Mouse (Mus musculus) lung, embryonic 16.5 days (tissue): ENCODE results near the gene Mapk6. TPM values are rescaled to one million over a fixed set of nuclear protein-coding genes. Genes with fewer than 3 reads are reported as not detected.
A peak's percentile ranks its signal among the peaks of the same experiment; 100 is the strongest.
"Not testable (repeated sequence)": the region's sequence is repeated elsewhere in the genome, so short reads cannot be mapped to it uniquely, and the experiment has no call there.

Source experiments
- ATAC-seq: fragments of 200-750 bp; cut with Nextera tagmentation; 2 replicates; pipeline ENCODE4 v1.8.0; 2017; ENCODE audit warnings: low read depth, mild to moderate bottlenecking, moderate library complexity
- H3K27ac ChIP-seq: fragments of 300-500 bp; sonication (generic); 2 replicates; pipeline ENCODE4 v1.5.1; 2014; ENCODE audit warnings: mild to moderate bottlenecking, control low read depth, low read length
- H3K27me3 ChIP-seq: fragments of 300-500 bp; sonication (generic); 2 replicates; pipeline ENCODE4 v1.6.1; 2014; ENCODE audit warnings: low read depth, low read length, mixed read lengths; ENCODE audit not compliant: control insufficient read depth, insufficient read depth
- H3K36me3 ChIP-seq: fragments of 300-500 bp; sonication (generic); 2 replicates; pipeline ENCODE4 v1.6.1; 2014; ENCODE audit warnings: low read length; ENCODE audit not compliant: control insufficient read depth, insufficient read depth
- H3K4me1 ChIP-seq: fragments of 300-500 bp; sonication (generic); replicated peaks from 2 replicates; pipeline ENCODE4 v1.6.1; 2014; ENCODE audit warnings: low read length, mixed read lengths; ENCODE audit not compliant: control insufficient read depth, insufficient read depth
- H3K4me2 ChIP-seq: fragments of 300-500 bp; sonication (generic); 2 replicates; pipeline ENCODE4 v1.6.1; 2014; ENCODE audit warnings: low read depth, low read length, control low read depth
- H3K4me3 ChIP-seq: fragments of 300-500 bp; sonication (generic); 2 replicates; pipeline ENCODE4 v1.5.1; 2014; ENCODE audit warnings: mild to moderate bottlenecking, low read length, control low read depth
- H3K9ac ChIP-seq: fragments of 300-500 bp; sonication (generic); 2 replicates; pipeline ENCODE4 v1.6.1; 2014; ENCODE audit warnings: low read length, control low read depth
- H3K9me3 ChIP-seq: fragments of 300-500 bp; sonication (generic); 2 replicates; pipeline ENCODE4 v1.6.1; 2016; ENCODE audit warnings: low read length; ENCODE audit not compliant: control insufficient read depth
- WGBS: fragments of 180-500 bp; shearing (Covaris S2); extraction: QIAGEN DNeasy Blood & Tissue Kit; methylation state at CpG from one replicate; pipeline ENCODE4 v1.1.7; 2014; 5-methylcytosine and 5-hydroxymethylcytosine counted together
- polyA plus RNA-seq: library from polyadenylated mRNA; unstranded; fragments of >200 nt; fragmentation: Nextera tagmentation; extraction: Ambion mirVana; gene quantifications from 2 replicates; pipeline ENCODE4 v1.2.1, GENCODE M21; 2015

Mapk6 gene
- polyA plus RNA-seq, 1 experiment from 2014 or later = 47.4 TPM

DNA sequence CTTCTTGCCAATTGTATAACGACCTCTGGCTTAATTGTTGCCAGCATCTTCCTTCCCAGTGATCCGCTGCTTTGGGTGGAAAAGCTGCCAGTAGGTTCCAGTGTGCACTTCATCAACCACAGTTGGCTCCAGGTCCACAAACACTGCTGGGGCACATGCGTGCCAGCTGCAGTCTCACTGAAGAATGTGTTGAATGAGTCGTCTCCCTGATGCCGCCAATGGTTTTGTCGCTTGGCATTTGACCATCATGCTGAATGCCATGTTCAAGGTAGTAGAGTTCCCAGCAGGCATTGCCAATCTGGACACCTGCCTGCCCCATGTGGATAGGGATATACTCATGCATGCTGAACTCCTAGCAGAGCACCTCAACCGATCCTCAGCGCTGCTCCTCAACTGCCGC lies 34.2 kb downstream of the Mapk6 start:
- H3K27ac ChIP-seq = no peak overlapping the region
- 89% methylated on average over 9 of the region's 9 CpGs for WGBS
- no peaks in the 10 kb centered on the region for H3K27me3 ChIP-seq
- no peak for ATAC-seq
- H3K4me1 ChIP-seq = no peaks in the 10 kb centered on the region
- H3K4me2 ChIP-seq = no peak overlapping the region
- no peaks in the 10 kb centered on the region for H3K36me3 ChIP-seq
- H3K9ac ChIP-seq = no peak overlapping the region
- no peak overlapping the region for H3K4me3 ChIP-seq
- H3K9me3 ChIP-seq = peaks cover 2% of the 10 kb centered on the region; the same call in 1 of the 2 replicates

DNA sequence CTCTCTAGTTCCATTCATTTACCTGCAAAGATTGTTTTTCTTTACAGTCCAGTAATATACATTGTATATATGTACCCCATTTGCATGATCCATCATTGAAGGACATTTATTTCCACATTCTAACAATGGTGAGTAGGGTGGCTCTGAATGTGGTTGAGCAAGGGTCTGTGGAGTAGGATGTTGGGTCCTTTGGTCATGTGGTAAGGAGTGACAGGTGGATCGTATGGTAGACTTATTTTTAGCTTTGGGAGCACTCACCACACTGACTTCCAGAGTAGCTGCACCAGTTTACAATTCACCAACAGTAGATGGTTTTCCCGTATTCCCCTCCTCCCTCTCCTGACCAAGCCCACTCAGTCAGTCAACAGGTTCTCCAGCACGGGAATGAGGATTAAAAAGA lies 41.0 kb downstream of the Mapk6 start:
- 57% methylated on average over 3 of the region's 3 CpGs for WGBS
- Histone ChIP-seq H3K27ac (no peak overlapping the region), H3K4me1 (no peaks in the 10 kb centered on the region), H3K4me3 (no peak overlapping the region), H3K27me3 (no peaks in the 10 kb centered on the region), H3K4me2 (no peak overlapping the region), H3K9me3 (no peaks in the 10 kb centered on the region), H3K36me3 (no peaks in the 10 kb centered on the region), H3K9ac (no peak overlapping the region)
- ATAC-seq = no peak

DNA sequence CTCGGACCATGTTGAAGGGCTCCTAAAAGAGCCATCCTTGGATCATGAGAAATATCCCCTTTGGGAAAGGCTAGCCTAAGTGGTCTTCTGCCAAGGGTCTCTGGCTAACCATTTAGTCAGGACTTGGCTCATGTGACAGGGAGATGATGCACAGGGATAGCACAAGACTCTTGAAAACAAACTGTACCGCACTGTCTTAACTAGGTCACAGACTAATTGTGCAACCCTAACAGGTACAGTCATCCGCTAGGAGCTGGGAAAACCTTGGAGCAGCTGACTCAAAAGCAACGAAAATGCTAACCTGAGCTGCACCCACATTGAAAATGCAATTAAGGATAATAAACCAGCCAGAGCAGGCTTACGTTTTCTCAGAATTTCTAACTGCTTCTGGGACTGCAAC lies 43.6 kb downstream of the Mapk6 start:
- no peak for ATAC-seq
- WGBS = 70% methylated on average over 5 of the region's 5 CpGs

DNA sequence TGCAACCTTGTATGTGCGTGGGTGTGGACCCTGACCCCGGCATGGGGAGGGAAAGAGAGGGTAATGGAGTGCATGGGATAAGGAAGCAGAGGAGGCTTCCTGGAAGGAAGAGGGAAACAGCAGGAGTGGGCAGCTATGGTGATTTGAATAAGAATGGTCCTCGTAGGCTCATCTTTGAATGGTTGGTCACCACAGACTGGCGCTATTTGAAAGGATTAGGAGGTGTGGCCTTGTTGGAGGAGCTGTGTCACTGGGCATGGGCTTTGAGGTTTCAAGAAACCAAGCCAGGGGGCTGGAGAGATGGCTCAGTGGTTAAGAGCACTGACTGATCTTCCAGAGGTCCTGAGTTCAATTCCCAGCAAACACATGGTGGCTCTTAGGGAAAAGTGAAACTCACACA lies 44.6 kb downstream of the Mapk6 start:
- Histone ChIP-seq H3K36me3 (no peaks in the 10 kb centered on the region), H3K27me3 (no peaks in the 10 kb centered on the region; the same call in 1 of the 2 replicates), H3K9ac (no peak overlapping the region), H3K27ac (no peak overlapping the region), H3K4me3 (no peak overlapping the region), H3K4me2 (no peak overlapping the region), H3K9me3 (no peaks in the 10 kb centered on the region), H3K4me1 (no peaks in the 10 kb centered on the region)
- 82% methylated on average over 4 of the region's 4 CpGs for WGBS
- ATAC-seq = no peak

More for the DNA sequence above, 43.6 kb downstream of the Mapk6 start:
- H3K4me3 ChIP-seq = no peak overlapping the region
- H3K36me3 ChIP-seq = no peaks in the 10 kb centered on the region
- H3K9ac ChIP-seq = no peak overlapping the region
- H3K9me3 ChIP-seq = no peaks in the 10 kb centered on the region
- H3K4me1 ChIP-seq = no peaks in the 10 kb centered on the region
- no peak overlapping the region for H3K4me2 ChIP-seq
- no peaks in the 10 kb centered on the region for H3K27me3 ChIP-seq
- no peak overlapping the region for H3K27ac ChIP-seq

DNA sequence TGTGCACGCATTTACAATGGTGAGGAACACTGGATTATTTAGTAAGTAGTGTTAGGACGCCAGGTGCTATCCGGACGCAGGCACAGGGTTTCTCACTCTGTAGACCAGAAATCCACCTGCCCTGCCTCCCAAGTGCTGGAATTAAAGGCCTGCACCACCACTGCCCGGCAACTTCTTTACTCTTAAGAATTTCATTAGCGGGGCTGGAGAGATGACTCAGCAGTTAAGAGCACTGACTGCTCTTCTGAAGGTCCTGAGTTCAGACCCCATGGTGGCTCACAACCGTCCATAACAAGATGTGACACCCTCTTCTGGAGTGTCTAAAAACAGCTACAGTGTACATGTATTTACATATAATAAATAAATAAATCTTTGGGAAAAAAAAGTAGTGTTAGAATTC lies 46.1 kb downstream of the Mapk6 start:
- WGBS = 54% methylated on average over 7 of the region's 7 CpGs
- not testable (repeated sequence) for H3K4me3 ChIP-seq, H3K9ac ChIP-seq, H3K4me2 ChIP-seq, H3K36me3 ChIP-seq, H3K27ac ChIP-seq, H3K27me3 ChIP-seq, H3K9me3 ChIP-seq, ATAC-seq, H3K4me1 ChIP-seq

DNA sequence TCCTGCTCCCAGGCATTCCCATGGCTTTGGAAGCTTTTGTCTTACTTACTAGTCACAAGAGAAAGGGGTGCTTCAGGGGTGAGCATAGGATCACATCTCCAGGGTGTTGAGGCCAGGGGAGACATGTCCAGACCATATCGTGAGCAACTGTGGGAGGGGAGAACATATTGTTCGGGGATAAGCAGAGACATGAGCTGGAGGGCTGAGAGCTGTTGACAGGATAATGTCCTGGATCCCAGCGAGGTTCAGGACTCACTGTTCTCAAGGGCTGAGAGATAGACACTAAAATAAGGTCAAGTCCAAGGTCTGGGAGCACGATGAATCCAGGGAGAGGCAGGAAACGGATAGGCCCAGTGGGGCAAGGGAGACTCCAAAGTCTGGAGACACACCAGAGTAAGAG lies 46.8 kb downstream of the Mapk6 start:
- ATAC-seq = no peak
- H3K27ac ChIP-seq = no peak overlapping the region
- 70% methylated on average over 5 of the region's 5 CpGs for WGBS
- no peaks in the 10 kb centered on the region for H3K9me3 ChIP-seq
- H3K36me3 ChIP-seq = no peaks in the 10 kb centered on the region
- H3K4me3 ChIP-seq = no peak overlapping the region
- no peak overlapping the region for H3K4me2 ChIP-seq
- H3K9ac ChIP-seq = no peak overlapping the region
- H3K4me1 ChIP-seq = no peaks in the 10 kb centered on the region
- H3K27me3 ChIP-seq = no peaks in the 10 kb centered on the region; the same call in 1 of the 2 replicates

DNA sequence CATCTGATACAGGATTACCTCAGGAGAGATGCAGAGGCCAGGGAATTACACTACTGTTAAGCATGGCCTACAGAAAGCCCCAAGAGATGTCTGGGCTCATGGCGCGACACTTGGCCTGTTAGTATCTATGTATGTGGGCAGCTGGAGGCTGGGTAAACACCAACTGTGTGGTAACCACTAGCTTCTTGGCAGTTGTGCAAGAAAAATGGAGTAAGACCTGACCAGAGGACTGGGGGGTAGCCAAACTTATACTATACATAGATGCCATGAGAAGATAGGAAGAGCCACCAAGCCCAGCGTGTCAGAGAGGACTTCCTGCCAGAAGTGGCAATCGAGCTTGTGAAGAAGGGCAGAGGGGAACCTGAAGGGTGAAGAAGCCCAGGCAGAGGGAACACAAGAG lies 47.6 kb downstream of the Mapk6 start:
- H3K9ac ChIP-seq = no peak overlapping the region
- no peak overlapping the region for H3K27ac ChIP-seq
- WGBS = 78% methylated on average over 4 of the region's 4 CpGs
- no peak for ATAC-seq
- H3K27me3 ChIP-seq = no peaks in the 10 kb centered on the region; the same call in 1 of the 2 replicates
- no peak overlapping the region for H3K4me2 ChIP-seq
- no peaks in the 10 kb centered on the region for H3K36me3 ChIP-seq
- H3K4me3 ChIP-seq = no peak overlapping the region
- no peaks in the 10 kb centered on the region for H3K9me3 ChIP-seq
- no peaks in the 10 kb centered on the region for H3K4me1 ChIP-seq

DNA sequence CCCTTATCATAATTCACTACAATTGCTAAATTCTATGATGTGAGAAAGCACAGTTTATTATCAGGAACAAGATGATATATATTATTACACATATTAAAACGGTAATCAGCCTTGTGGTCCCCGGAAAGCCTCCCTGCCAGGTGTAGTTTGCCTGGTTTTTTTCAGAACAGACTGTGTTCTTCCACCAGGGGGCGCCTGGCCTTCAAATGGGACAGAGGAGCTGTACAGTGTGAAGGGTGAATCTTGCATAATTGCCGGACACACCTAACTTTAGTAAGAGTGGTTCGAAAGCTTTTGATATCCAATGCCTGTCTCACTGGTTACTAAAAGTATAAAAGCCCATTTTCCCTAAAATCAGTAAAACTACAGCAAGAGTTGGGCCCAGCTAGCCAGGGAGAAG lies 48.1 kb downstream of the Mapk6 start:
- 29% methylated on average over 5 of the region's 5 CpGs for WGBS
- no peak overlapping the region for H3K4me2 ChIP-seq
- H3K27ac ChIP-seq = no peak overlapping the region
- ATAC-seq = peak; percentile 57; the same call in 1 of the 2 replicates
- H3K4me1 ChIP-seq = no peaks in the 10 kb centered on the region
- H3K36me3 ChIP-seq = no peaks in the 10 kb centered on the region
- no peaks in the 10 kb centered on the region for H3K9me3 ChIP-seq
- no peaks in the 10 kb centered on the region; the same call in 1 of the 2 replicates for H3K27me3 ChIP-seq
- no peak overlapping the region for H3K4me3 ChIP-seq
- no peak overlapping the region for H3K9ac ChIP-seq

DNA sequence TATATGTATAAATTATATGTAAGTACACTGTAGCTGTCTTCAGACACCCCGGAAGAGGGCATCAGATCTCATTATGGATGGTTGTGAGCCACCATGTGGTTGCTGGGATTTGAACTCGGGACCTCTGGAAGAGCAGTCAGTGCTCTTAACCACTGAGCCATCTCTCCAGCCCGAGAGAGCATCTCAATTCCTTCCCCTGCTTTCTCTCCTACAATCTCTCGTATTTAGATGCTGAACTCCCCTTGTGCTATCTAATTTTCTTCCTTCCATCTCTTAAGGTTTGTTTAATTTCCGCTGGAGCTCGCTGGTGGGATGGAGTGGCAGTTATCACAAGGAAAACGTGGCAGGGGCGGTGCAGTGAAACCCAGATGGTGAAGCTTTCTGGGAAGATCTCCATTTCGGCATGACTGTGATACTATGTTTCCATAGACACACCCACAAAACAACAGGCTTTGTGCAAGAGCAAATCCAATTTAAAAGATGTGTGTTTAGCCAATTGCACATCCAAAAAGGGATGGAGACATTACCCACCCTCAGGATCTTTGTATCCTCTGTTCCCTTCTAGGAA lies 52.6 kb downstream of the Mapk6 start:
- WGBS = 64% methylated on average over 9 of the region's 9 CpGs
- Histone ChIP-seq H3K27me3 (no peaks in the 10 kb centered on the region; the same call in 1 of the 2 replicates), H3K36me3 (no peaks in the 10 kb centered on the region), H3K4me3 (no peak overlapping the region), H3K9me3 (no peaks in the 10 kb centered on the region), H3K4me1 (no peaks in the 10 kb centered on the region), H3K27ac (no peak overlapping the region), H3K9ac (no peak overlapping the region), H3K4me2 (no peak overlapping the region)
- ATAC-seq = no peak

DNA sequence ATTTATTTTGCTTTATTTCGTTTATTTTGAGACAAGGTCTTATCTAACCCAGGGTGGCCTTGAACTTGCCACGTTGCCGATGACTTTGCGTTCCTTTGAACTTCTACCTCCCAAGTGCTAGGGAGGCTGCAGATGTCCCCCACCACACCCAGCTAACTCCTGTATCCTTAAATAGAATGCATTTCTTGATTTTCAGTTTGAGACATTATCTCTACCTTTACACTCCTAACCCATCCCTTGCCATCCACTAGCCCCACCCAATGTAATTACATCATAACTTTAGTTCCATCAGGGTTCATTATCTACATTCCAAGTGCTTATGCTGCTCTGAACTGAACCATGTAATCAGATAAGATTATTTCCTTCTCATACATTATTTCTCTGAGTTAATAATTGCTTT lies 54.0 kb downstream of the Mapk6 start:
- no peak overlapping the region for H3K27ac ChIP-seq
- WGBS = 64% methylated on average over 4 of the region's 4 CpGs

More for the DNA sequence above, 54.0 kb downstream of the Mapk6 start:
- Histone ChIP-seq H3K4me3 (no peak overlapping the region), H3K4me2 (no peak overlapping the region), H3K9me3 (no peaks in the 10 kb centered on the region), H3K36me3 (no peaks in the 10 kb centered on the region), H3K4me1 (no peaks in the 10 kb centered on the region), H3K27me3 (no peaks in the 10 kb centered on the region; the same call in 1 of the 2 replicates), H3K9ac (no peak overlapping the region)
- no peak for ATAC-seq
